Mouse (Mus musculus) midbrain, embryonic 16.5 days (tissue): ENCODE data around the gene Olfr730. TPM values are rescaled to one million over a fixed set of nuclear protein-coding genes. Genes with fewer than 3 reads are reported as not detected.

Experiments
- ATAC-seq: fragments of 200-750 bp; cut with Nextera tagmentation; 2 replicates; pipeline ENCODE4 v1.8.0; 2017; ENCODE audit warnings: moderate TSS enrichment
- H3K27ac ChIP-seq: fragments of 300-500 bp; sonication (generic); 2 replicates; pipeline ENCODE4 v1.5.1; 2014; ENCODE audit warnings: mild to moderate bottlenecking, low read length, mixed read lengths
- H3K27me3 ChIP-seq: fragments of 300-500 bp; sonication (generic); 2 replicates; pipeline ENCODE4 v1.6.1; 2014; ENCODE audit warnings: low read depth, low read length, mixed read lengths; ENCODE audit not compliant: control insufficient read depth, insufficient read depth
- H3K36me3 ChIP-seq: fragments of 300-500 bp; sonication (generic); 2 replicates; pipeline ENCODE4 v1.6.1; 2014; ENCODE audit warnings: mild to moderate bottlenecking, low read length, moderate library complexity, mixed read lengths; ENCODE audit not compliant: control insufficient read depth, insufficient read depth
- H3K4me1 ChIP-seq: fragments of 300-500 bp; sonication (generic); 2 replicates; pipeline ENCODE4 v1.6.1; 2014; ENCODE audit warnings: mild to moderate bottlenecking, low read length, mixed read lengths; ENCODE audit not compliant: control insufficient read depth, insufficient read depth
- H3K4me2 ChIP-seq: fragments of 300-500 bp; sonication (generic); 2 replicates; pipeline ENCODE4 v1.6.1; 2014; ENCODE audit warnings: mild to moderate bottlenecking, low read length, mixed read lengths
- H3K4me3 ChIP-seq: fragments of 300-500 bp; sonication (generic); 2 replicates; pipeline ENCODE4 v1.5.1; 2014; ENCODE audit warnings: low read depth, mild to moderate bottlenecking, low read length, moderate library complexity, mixed read lengths
- H3K9ac ChIP-seq: fragments of 300-500 bp; sonication (generic); 2 replicates; pipeline ENCODE4 v1.6.1; 2014; ENCODE audit warnings: low read depth, low read length, mixed read lengths
- H3K9me3 ChIP-seq: fragments of 300-500 bp; sonication (generic); replicated peaks from 2 replicates; pipeline ENCODE4 v1.6.1; 2014; ENCODE audit warnings: mild to moderate bottlenecking, low read length, mixed read lengths; ENCODE audit not compliant: control insufficient read depth, poor library complexity, severe bottlenecking
- WGBS: fragments of 180-500 bp; shearing (Covaris S2); extraction: QIAGEN DNeasy Blood & Tissue Kit; methylation state at CpG from one replicate; pipeline ENCODE4 v1.1.7; 2014; 5-methylcytosine and 5-hydroxymethylcytosine counted together
- polyA plus RNA-seq: library from polyadenylated mRNA; unstranded; fragments of >200 nt; fragmentation: Nextera tagmentation; extraction: Ambion mirVana; gene quantifications from 2 replicates; pipeline ENCODE4 v1.2.1, GENCODE M21; 2015

Olfr730 gene
- polyA plus RNA-seq, result not detected in 2 replicates

GRCm38 (mm10) chr14:50188098-50188497 is at the start of gene Olfr730:
Gene Olfr730, minus strand, starts transcription at chr14:50188198.
- no peak for ATAC-seq
- H3K4me2 ChIP-seq, result no peak within 1 kb of the TSS
- H3K9ac ChIP-seq, result no peak within 1 kb of the TSS
- H3K36me3 ChIP-seq, result no peaks in the 10 kb centered on the region
- H3K27me3 ChIP-seq, result no peaks in the 10 kb centered on the region
- H3K9me3 ChIP-seq, result no peaks in the 10 kb centered on the region
- no peaks in the 10 kb centered on the region for H3K4me1 ChIP-seq
- no peak within 1 kb of the TSS for H3K4me3 ChIP-seq
- 55% methylated on average over 1 of the region's 1 CpGs for WGBS
- no peak within 1 kb of the TSS for H3K27ac ChIP-seq

- Histone ChIP-seq H3K27me3 (no peaks in the 10 kb centered on the region), H3K9ac (no peak within 1 kb of the TSS), H3K9me3 (no peaks in the 10 kb centered on the region), H3K4me2 (no peak within 1 kb of the TSS), H3K27ac (no peak within 1 kb of the TSS), H3K36me3 (no peaks in the 10 kb centered on the region), H3K4me1 (no peaks in the 10 kb centered on the region), H3K4me3 (no peak within 1 kb of the TSS)
- no peak for ATAC-seq
These were observed 35.2 kb downstream of the Olfr730 start, which contains the start of gene Olfr729 for GRCm38 (mm10) chr14:50152810-50153209. Gene Olfr729, minus strand, starts transcription at chr14:50152910.

GRCm38 (mm10) chr14:50142580-50142979 is 45.4 kb downstream of the Olfr730 start, which contains the start of gene Olfr728:
Gene Olfr728, minus strand, starts transcription at chr14:50142680.
- H3K27ac ChIP-seq, result no peak within 1 kb of the TSS
- no peak within 1 kb of the TSS for H3K9ac ChIP-seq
- WGBS, result 88% methylated on average over 5 of the region's 5 CpGs
- no peak within 1 kb of the TSS for H3K4me3 ChIP-seq
- ATAC-seq, result no peak
- no peaks in the 10 kb centered on the region for H3K9me3 ChIP-seq
- no peaks in the 10 kb centered on the region for H3K27me3 ChIP-seq
- no peaks in the 10 kb centered on the region for H3K4me1 ChIP-seq
- H3K36me3 ChIP-seq, result no peaks in the 10 kb centered on the region
- no peak within 1 kb of the TSS for H3K4me2 ChIP-seq

Other genes with a start within 250 kb of the Olfr730 start
- gene Olfr724, start 224.9 kb downstream of the Olfr730 start, polyA plus RNA-seq, result not detected in 2 replicates
- gene Olfr725, start 147.8 kb downstream of the Olfr730 start, polyA plus RNA-seq, result not detected in 2 replicates
- not detected in 2 replicates for gene Olfr726, start 97.2 kb downstream of the Olfr730 start, polyA plus RNA-seq
- not detected in 2 replicates for gene Olfr727, start 65.0 kb downstream of the Olfr730 start, polyA plus RNA-seq
- gene Olfr728, start 45.5 kb downstream of the Olfr730 start, polyA plus RNA-seq, result not detected in 2 replicates
- not detected in 2 replicates for gene Olfr729, start 35.3 kb downstream of the Olfr730 start, polyA plus RNA-seq
- gene Olfr731, start 53.7 kb upstream of the Olfr730 start, polyA plus RNA-seq, result not detected in 2 replicates
- gene Olfr732, start 96.0 kb upstream of the Olfr730 start, polyA plus RNA-seq, result not detected in 2 replicates
- gene Olfr733, start 113.3 kb upstream of the Olfr730 start, polyA plus RNA-seq, result not detected in 2 replicates
- not detected in 2 replicates for gene Olfr734, start 138.6 kb upstream of the Olfr730 start, polyA plus RNA-seq
- not detected in 2 replicates for gene Olfr735, start 160.7 kb upstream of the Olfr730 start, polyA plus RNA-seq
- gene Tlr11, start 169.7 kb upstream of the Olfr730 start, polyA plus RNA-seq, result not detected in 2 replicates
- not detected in 2 replicates for gene Olfr736, start 193.0 kb upstream of the Olfr730 start, polyA plus RNA-seq
- gene Olfr738, start 219.4 kb upstream of the Olfr730 start, polyA plus RNA-seq, result not detected in 2 replicates
- not detected in 2 replicates for gene Olfr739, start 230.4 kb upstream of the Olfr730 start, polyA plus RNA-seq